Mouse (Mus musculus): ENCODE data around the gene Ahcyl1.
"Not testable (repeated sequence)": the region's sequence is repeated elsewhere in the genome, so short reads cannot be mapped to it uniquely, and the experiment has no call there.

Gene Ahcyl1

DNA sequence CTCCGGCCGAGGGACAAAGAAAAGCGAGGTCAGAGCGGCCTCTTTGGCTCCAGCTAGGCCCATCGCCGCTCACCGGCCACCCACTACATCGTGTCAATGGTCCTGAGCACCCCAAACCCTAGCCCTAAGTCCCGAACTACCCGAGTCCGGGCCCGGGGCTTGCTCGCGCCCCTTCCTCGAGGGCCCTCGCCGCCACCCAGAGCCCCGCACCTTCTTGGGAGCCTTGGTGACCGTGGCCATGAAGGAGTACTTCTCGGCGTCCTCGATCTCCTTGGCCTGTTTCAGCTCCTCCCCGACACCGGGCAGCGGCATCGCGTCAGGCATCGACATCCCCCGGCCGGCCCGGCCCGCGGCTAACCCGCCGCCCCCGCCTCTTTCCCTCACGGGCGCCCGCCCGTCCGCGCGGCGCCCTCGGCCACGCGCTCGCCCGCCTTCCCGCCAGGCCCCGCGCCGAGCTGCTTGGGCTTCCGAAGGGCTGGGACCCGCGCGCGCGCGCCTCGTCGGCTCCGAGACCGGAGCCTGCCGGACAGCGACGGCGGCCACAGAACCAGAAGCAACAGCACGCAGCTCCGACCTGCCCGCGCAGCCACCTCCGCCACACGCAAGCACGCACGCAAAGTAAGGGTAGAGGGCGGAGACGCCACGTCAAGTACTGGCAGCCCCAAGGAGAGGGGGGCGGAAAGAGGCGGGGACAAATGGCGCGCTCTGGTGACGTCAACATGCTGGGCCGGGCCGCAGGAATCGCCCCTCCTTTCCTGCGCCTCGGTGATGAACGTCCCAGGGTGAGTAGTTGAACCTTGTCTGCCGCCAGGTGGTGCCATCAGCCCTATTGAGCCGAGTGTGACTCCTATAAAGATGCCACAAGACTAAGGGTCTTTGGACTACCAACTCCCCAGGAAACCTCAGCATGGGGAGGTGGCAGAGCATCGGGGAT, at the start of gene Ahcyl1:
Ahcyl1 (minus strand) TSS at position 613 of the 934 bp plus-strand sequence.
- peak; percentile 99 for DNase-seq (ENCODE audit: low spot score)

DNA sequence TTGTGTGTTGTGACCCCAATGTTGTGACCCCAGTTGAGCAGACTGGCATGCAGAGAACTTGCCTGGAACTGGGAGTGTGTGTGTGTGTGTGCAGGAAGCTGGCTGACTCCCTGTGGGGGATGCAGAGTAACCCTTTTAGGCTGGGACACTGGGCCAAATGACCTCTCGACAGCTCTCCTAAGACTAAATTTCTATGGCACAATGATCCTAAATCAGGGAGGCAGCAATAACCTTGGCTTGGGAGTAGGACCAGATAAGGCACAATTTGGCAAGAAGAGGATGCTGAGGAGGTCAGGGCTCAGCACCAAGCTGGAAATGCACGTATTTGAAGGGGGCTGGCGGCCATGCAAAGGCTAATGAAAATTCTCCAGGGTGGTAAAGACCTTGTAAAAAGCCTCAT, 49.7 kb upstream of the Ahcyl1 start:
- no peak for DNase-seq (ENCODE audit: low spot score)

DNA sequence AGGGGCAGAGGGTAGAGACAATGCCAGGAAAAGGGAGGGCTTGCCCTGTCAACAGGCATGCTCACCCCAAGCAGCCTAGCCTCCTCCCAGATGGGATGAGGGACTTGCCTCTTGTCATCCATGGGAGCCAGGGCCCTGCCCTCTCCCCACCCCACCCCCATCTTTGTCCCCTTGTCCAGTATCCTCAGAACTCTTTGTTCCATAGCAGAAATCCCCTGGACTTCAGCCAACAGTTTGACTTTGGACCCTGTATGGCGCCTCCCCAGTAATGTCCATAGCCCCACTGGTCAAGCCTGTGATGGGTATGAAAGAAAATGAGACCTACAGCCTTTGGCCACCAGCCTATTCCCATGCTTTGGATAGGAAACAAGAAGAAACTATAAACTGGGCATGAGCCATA, 47.3 kb upstream of the Ahcyl1 start:
- DNase-seq (ENCODE audit: low spot score): no peak

DNA sequence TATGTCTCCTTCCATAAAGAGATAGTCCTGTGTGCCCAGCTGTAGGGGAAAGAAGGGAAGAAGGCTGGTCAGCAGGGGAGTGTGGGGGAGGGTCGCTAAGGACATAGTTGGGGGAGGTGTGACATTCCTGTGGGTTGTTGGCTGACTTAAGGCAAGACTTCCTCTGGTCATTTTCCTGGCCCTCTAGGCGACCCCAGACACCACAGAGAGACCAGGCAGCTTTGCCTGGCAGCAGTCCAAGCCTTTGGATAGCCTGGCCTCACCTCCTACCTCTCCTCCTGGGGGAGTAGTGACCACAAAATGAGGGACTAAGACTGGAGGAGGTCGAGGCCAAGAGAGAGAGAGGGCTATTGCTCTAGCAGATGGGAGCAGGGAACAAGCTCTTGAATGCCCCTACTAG, 46.7 kb upstream of the Ahcyl1 start:
- no peak for DNase-seq (ENCODE audit: low spot score)

DNA sequence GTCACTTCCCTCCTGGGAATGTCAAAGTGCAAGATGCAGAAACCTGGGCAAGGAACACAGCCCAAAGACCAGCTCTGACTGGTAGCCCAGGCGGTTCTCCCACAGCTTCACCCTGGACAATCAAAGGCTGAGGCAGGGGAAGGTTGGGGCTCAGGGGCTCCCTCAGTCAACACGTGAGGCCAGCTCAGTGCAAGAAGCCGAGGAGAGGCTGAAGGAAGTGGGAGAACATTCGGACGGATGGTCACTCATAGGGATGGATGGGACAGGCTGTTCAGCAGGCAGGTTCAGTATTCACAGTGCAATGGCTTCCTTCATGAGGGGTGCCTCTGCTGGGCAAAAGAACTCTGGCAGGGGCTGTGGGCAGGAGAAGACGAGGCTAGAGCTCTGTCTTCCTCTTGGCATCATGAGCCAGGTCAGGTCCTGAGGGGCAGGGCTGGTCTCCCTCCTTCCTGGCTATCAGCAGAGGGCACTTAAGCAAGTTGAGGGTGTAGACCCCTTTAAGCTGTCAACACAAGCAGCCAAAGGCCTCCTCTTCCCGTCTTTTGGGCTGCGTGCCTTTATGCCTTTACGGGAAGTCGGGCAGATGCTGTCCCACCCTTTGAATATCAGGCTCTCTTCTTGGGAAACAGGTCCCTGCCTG, 45.8 kb upstream of the Ahcyl1 start:
- no peak for DNase-seq (ENCODE audit: low spot score)

DNA sequence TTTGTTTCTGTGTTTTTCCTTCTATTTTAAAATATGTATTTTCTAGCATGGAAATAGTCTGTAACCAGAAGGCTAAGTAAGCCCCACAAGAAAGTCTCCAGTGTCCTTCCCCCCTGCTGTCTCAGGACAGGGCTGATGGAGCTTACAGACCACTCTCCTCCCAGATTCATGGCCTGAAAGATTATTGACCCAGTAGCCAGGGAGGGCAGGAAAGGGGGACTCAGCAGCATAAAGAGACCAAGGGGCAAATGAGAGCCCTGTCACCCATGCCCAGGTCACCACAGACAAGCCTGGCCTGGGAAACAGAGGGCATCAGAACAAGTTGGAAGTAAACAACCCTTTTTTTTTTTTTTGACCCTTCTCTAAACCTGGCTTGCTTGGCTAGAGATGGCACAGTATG, 45.0 kb upstream of the Ahcyl1 start:
- DNase-seq (ENCODE audit: low spot score): no peak

DNA sequence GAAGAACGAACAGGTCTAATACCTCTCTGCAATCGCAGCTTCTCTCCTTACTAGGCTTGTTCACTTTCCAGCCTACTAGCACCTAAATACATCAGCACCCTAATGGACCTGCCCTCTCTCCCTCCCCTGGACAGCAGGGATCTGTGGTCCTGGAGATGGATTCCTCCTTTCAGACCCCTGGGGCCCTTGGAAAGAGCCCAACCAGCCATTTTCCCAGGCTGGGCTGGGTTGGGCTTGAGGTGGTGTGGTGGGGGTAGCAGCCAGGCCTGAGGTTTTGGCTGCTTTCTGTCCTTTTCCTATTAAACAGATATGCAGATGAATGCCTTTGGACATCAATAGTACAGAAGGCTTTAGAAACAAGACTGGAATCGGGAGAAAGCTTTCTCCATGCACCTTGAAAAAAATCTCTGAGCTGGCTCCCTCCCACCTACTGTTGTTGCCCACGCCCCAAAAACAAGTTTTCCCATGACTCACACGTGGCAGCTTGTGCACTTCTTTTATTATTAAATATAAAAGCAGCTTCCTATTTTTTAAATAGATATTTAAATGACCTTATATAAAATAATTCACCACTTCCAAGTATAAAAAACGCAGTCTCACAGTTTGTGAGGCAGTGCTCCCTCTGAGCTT, 44.3 kb upstream of the Ahcyl1 start:
- no peak for DNase-seq (ENCODE audit: low spot score)

DNA sequence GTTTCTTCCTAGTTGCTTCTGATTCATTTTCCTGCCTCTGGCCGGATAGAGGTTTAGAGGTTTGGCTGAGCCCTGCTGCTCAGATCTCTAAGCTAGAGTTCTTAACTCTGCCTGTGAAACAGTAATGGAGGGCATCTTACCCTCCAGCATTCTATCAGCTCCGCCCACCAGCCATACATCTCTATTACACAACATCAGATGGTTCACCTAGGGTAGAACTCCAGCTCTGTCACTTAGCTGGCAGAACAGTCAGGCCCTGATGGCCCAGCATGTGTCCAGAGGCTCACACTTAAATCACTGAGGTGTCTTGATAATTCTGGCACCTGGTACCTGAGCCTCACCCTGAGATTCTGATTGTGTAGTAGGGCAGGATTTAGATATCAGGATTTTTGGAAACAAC, 43.6 kb upstream of the Ahcyl1 start:
- DNase-seq (ENCODE audit: low spot score): no peak

DNA sequence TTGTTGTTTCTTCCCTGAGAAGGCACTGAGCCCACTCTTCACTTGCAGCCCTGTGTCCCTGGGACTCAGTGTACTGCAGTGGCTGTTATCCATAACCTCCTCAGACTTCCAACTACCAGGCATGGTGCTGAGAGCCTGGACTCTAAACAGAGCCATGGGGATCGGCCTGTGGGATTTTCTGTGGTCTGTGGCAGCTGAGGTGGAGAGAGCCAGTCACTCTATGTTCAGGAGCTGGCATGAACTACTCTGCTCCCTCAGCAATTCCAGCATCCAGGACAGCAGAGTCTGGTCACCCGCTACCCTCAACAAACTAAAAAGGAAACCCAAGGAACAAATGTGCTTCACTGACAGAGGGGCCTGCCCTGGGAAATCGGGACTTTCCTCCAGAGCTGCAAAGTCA, 43.1 kb upstream of the Ahcyl1 start:
- no peak for DNase-seq (ENCODE audit: low spot score)

DNA sequence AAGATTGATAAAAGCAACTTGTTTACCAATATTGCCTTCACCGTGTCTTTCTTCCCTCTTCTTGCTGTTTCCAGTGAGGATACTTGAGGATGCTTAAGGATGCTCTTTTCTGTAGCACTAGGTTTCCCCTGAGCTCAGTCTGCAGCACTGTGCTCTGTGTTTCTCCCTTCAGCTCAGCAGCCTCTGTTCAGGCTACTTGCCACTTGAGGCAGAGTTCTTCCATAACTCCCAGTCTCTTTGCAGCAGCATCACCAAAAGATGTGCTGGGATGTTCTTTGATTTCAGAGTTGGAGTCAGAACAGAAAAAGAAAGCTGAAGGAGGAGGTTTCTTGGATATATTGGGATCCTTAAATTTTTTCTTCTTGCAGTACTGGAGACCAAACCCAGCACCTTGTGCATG, 42.3 kb upstream of the Ahcyl1 start:
- no peak for DNase-seq (ENCODE audit: low spot score)

DNA sequence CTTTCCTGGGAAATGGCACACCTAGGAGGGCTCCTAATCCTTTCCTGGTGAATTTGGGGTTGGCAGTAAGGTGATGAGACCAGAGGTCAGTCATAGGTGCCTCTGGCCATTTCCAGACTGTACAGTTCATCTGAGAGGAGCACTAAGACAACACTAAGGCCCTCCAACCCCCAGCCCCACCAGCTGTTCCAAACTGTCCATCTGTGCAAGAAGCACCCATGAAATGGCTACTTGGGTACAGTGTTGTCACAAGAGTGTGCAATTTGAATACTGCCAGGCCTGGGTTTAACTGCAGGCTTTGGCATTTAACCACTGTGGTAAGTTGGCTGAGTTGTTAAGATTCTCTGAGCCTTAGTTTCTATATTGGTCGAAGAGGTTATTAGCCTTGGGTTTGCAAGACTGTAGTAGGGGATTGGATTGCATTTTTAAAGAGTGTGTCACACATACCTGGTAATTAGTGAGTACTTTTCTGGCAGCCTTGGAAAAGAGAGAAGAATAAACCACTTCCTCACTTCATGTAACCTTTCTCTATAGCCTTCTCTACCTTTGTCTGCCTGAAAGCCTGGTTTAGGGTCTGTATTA, 41.3 kb upstream of the Ahcyl1 start:
- DNase-seq (ENCODE audit: low spot score): no peak

DNA sequence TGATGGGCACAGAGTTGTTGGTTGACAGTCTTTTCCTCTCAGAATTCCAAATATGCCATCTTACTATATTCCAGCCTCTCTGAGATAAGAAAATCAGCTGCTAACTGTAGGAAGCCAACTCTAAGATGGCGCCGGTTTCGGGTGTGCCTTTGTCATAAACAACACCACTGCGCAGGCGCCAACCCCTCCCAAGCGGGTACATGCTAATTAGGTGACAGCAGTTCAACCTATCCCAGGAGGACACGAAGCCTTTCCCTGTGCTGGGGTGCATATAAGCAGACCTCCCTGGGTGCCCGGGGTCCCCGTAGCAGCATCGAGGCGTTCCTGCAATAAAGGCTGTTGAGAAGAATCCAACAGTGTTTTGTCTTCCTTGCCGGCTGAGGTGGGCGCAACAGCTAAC, 39.3 kb upstream of the Ahcyl1 start:
- DNase-seq (ENCODE audit: low spot score): not testable (repeated sequence)

DNA sequence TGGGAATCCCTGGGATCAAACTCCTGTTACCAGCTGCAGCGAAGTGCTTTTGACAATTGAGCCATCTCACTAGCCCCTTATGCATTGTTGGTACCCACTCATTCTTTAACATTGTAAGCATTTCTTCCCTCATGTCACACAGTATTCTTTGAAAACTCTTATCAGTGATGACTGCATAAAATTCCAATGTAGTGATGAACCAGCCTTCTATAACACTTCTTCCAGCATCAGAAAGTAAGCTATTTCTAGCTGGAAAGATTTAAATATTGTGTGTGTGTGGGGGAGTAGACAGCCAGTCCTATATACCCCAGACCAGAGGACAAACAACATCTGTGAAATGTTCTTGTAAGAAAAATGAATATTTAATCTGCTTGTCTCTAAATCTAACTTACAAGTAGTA, 37.0 kb upstream of the Ahcyl1 start:
- DNase-seq (ENCODE audit: low spot score): no peak

DNA sequence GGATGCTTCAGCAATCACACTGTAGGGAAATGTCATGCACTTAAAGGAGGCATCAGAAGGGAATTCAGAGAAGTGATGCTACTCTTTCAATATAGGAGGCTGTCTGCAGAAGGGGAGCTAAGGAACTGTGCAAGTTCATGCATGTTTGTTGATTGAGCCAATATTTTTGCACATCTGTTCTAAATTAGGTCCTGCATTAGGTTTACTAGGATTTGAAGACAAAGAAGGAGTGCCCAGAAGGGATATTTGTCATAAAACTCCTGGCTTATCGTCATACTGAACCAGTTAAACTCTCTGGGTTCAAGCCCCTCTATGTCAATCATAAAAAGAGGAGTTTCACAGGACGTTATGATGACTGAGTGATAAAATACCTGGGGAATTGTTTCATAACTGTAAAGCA, 33.9 kb upstream of the Ahcyl1 start:
- no peak for DNase-seq (ENCODE audit: low spot score)

DNA sequence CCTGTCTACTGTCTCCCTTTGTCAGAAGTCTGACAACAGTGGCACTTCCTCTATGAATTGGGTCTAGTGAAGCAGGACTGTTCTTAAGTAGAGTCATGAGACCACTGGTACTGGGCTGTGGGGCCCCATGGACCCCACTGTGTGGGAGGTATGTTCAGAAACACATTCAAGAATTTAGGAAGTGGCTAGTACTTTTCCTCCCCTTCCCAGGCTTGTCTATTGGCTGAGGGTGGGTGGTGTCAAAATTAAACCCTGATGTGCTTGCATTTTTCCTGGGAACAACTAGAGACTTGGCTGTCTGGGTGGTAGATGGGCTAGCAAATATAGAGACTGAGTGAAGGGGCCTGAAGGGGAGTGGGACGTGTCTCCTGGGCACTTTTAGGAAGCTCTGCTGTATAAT, 32.1 kb upstream of the Ahcyl1 start:
- DNase-seq (ENCODE audit: low spot score): no peak

DNA sequence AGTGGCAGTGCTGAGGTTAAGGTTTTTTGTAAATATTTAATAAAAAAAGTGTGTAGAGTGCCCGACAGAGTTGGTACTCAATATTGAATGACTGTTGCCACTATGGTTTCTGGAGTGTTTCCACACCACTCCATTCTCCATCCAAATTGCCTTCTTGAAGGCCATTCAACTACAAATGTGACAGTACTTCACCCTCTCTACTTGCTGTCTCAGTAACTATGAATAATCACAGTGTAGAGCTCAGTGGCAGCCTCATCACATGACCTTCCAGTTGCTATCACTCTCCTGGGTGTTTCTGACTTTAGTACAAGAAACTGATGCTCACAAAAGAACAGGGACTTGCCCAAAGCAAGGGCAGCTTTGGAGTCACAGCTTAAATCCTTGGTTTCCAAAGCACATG, 19.6 kb upstream of the Ahcyl1 start:
- no peak for DNase-seq (ENCODE audit: low spot score)

DNA sequence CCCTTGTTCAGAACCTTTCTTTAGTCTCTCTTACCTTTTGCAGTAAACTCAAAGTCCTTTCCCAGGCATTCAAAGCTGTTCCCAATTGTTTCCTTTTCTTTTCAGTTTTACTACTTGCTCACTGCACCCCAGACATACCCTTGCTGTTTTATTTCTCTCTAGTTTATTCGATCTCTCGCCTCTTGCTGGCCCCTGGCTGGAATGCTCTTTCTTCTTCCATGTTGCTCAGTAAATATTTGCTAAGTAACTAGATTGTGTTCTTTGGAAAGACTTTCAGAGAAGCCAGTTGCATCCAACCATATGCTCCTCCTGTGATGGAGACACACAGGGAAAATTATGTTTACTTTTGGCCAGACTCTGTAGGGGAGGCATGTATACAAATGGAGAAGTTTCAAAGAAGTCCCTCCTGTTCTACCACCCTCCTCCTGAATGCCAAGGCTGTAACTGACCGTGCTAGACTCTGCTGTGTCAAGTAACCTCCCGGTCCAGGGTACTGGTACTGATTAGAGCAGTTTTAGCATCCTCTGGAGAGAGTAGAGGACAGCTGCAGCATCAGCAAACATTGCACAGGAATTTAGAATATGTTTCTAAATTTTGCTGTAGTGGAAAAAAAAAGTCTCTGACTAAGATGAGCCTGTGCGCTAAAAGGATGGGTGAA, 18.0 kb upstream of the Ahcyl1 start:
- DNase-seq (ENCODE audit: low spot score): no peak

DNA sequence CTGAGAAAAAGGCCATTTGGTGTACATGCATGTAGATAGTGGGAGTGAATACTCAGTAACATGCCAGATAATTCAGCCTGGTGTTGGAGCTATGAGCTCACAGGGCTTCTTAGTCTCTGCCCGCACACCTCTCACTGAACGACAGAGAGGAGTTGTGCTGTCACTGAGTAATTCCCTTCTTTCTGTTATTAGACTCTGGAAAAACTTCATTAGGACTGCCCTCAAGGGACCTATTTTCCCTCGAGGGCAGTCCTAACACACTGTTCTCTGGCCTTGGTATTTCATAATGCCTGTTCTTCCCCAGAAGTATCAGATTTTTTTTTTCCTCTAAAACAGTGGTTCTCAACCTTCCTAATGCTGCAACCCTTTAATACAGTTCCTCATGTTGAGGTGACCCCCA, 15.7 kb upstream of the Ahcyl1 start:
- DNase-seq (ENCODE audit: low spot score): no peak

DNA sequence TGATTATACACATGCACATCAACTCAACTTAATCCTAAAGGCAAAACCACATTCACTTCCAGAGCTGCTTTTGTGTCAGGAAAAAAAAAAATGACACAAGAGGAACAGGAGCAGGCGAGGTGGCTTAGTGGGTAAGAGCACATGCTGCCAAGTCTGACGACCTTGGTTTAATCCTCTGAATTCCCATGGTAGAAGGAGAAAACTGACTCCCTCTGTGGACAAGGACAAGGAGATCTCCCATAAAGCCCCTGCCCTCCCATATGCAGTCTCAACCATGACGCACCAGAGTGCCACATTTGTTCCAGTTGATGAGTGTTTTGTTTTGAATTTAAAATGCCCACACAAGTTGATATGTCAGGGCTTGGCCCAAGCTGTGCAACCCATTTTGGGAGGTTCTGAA, 12.8 kb upstream of the Ahcyl1 start:
- no peak for DNase-seq (ENCODE audit: low spot score)

DNA sequence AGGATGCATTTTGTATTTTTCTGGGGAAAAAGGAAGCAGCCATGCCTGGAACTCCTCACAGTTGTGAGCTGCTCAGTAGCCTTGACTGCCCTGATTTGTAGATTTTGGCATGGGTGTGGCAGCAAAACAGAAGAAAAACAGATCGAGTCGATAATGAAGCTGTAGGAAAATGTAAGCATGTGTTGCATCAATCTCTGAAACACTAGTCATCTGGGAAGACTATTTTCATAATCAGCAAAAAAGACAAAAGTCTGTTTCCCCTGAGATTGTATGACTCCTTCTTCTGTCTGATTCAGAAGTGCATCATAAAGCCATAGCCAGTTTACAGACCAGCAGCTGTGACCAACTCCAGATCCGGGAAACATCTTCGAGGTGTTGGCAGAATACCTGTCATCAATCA, 10.9 kb upstream of the Ahcyl1 start:
- DNase-seq (ENCODE audit: low spot score): no peak

DNA sequence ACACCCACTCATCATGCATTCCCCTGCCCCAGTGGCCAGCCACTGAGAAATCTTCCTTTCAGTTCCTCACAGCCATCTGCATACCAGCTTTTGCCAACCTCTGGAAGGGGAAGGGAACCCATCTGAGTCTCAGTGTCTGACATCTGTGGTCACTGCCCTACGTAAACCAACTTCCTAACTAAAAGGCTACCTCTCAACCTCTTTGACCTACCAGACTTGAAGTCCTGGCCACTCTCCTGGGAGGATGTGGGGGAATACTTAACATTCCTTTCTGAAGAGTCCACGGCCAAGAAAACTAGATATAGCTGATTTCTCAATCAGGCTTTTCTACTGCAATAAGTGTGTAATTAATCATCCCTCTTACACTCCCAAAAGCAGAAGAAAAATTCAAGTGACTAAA, 9.8 kb upstream of the Ahcyl1 start:
- no peak for DNase-seq (ENCODE audit: low spot score)

DNA sequence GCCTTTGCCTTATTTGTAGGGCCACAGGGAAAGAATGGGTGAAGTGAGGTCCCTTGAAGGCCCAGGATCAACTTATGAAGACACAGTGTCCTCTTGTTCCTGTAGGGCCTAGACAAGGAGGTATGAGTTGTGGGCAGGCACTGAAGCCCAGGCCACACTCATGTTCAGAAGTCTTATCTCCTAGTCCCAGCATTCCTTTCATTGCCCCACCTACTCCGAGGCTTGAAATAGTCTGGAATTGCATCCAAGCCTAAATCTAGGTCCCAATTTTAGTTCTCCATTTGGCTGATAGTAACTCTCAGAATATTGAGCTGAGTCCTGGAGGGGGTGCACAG, 8.0 kb upstream of the Ahcyl1 start:
- DNase-seq (ENCODE audit: low spot score): no peak

All from left cerebral cortex, adult 11 months (tissue).